Mouse (Mus musculus) erythroblast, adult 5-6 weeks (primary cell): ENCODE results near the gene Evc. TPM values are rescaled to one million over a fixed set of nuclear protein-coding genes. Genes with fewer than 3 reads are reported as not detected.

Source experiments
- ATAC-seq: replicated peaks from 2 replicates; pipeline ENCODE4 v1.8.0; 2016; ENCODE audit warnings: moderate number of reproducible peaks, mild to moderate bottlenecking, moderate TSS enrichment, inconsistent platforms; ENCODE audit not compliant: poor library complexity, low FRiP score, severe bottlenecking
- total RNA-seq, 2 experiments: library from RNA; stranded (forward) in 1 of 2; stranded (reverse) in 1 of 2; fragments of 150-400 nt in 1 of 2; fragments of 200-764, 138-1000 nt in 1 of 2; gene quantifications; 2 replicates each; pipeline versions ENCODE4 v1.2.3 to v1.2.4; 2015 to 2017; ENCODE audit warnings: low replicate concordance in 2 of 2

Gene Evc
- total RNA-seq (2015; ENCODE audit: low replicate concordance) = not detected in 2 replicates
- total RNA-seq (2017; ENCODE audit: low replicate concordance) = not detected in 2 replicates

DNA sequence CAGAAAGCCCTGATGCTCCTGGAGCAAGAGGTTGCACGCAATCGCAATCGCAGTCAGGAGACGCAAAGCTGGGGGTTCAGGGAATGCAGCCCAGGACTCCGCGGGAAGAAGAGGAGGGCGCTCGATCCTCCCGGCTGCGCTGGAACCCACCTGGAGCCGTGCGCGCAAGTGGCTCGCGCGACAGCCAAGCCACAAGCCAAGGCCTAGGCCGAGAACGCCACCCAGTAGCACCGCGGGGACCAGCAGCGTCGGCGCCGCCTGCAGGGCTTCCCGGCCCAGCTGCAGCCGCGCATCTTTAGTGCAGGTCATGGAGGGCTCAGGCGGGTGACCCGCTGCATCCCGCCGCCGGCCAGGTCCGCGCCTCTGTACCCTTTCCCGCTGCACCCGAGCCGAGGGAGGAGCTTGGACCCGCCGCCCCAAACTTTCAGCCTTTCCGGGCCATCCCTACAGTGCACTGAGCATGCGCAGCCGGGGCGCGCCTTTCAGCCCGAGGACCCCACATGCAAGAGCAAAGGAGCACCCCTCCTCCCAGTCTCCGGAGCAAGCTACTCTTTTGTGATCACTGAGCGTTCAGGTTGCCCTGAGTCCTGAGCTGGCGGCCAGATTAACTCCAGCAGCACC lies at the start of gene Evc:
Evc (minus strand) TSS at position 410 of the 621 bp plus-strand sequence.
- ATAC-seq = no peak

DNA sequence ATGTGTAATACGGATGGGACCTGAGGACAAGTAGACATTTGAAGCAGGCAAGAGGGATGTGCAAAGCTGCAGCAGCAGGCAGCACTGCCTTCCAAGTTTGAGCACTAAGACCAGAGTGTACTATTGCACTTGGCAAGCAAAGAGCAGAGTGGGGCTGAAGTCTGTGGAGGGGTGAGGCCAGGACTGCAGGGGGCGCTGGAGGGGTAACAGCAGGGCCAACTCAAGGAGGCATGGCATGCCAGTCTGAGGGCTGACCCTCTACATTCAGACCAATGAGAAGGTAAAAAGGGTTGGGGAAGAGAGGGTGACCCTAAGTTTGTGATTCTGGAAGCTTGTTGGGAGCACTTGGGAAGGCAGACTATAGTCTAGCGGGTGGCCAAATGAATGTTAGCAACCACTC lies 46.9 kb upstream of the Evc start:
- ATAC-seq = no peak

DNA sequence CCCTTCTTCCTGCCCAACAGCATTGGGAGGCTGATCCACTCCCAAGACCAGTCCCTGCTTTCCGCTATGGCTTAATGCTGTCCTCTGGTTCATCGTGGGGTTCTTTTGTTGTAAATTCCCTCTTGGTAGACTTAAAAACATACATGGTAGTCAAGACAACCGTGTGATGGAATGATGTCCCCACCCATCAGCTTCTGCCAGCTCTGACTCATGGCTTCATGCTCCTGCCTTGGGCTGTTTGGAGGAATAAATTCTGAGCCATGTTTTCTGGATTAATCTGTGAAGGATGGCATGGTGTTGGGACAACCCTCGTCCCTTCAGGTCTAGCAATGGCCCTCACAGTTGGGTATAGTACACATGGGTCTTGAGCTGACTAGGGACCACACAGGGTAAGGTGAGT lies 43.9 kb upstream of the Evc start:
- ATAC-seq = no peak

DNA sequence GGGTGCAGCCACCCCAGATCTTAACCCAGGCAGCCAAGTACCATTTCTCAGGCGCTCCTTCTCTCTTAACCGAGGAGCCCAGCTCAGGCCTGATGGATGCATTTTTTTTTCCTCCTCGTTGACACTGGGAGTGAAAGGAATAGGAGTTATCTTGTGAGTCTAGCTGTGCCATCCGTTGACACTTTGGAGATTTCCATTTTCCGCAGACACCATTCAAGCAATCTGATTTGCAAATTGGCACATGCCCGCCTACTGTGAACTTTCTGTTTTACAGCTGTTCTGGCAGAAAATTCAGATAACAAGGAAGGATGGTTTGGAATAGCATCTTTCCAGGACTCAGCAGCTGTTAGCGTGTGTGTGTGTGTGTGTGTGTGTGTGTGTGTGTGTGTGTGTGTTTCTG lies 40.7 kb upstream of the Evc start:
- no peak for ATAC-seq

DNA sequence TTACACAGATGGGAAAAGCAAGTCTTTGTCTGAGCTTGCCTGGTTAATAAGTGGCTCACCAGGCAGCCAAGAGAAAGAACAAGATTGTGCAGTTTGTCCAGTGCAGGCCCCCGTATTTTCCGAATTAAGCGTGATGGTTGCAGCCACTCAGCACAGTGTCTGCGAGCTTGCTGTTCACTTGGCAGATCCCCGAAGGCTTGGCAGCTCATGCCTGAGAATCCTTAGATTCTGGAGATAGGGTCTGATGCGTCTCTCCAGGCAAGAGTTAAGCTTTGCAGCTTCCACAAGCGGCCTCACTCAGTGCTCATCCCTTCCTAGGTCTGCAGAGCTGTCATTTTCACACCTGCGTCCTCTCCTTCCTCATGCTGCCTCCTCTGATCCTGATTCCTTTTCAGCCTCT lies 32.1 kb upstream of the Evc start:
- no peak for ATAC-seq

DNA sequence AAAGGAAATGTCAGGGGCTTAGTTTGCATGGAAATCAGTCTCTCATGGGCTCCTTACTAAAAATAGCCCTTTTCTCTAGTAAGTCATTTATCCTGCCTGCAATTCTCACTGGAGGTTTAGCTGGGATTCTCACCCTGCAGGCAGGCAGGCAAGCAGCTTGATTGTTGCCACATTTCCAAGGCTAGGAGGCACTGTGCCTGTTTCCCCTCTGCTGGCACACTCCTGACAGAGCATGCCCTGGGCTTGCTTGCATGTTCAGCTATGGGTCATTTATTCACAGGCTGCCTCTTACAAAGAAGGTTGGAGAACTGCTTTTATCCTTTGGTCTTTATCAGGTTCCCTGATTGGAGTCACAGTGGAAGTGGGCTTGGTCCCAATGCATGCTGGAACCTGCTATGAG lies 29.1 kb upstream of the Evc start:
- ATAC-seq = no peak

DNA sequence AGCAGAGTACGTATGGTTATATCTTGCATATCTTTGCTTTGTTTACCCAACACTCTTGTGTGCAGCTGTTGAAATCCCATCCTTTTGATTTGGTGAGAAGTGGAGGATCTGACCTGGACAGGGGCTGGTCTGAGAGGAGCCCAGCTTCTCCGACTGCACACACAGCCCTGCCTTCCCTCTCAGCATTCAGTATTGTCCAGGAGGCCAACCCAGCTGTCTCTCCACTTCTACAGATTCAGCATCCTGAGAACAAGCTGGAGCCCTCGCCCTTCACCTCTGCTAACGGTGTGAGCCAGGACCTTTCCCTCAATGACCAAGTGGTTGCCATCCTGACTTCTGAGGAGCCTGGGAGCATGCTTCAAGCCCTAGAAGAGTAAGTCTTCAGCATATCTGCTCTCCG lies 26.6 kb upstream of the Evc start:
- ATAC-seq = no peak

DNA sequence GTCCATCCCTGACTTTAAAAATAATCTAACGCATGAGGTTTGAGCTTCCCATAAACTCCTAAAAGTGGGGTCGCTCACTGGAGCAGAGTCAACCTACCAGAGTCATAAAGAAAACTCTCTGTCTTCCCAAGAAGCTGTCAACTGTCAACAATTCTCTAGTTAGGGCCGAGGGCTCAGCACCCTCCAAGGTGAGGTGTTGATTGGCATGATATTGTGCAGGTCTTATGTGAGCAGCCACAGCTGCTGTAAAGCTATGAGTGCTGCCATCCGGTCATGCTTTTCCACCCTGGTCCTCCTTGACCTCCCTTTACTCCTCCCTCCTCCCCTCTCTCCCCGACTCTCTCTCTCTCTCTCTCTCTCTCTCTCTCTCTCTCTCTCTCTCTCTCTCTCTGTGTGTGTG lies 25.9 kb upstream of the Evc start:
- ATAC-seq = no peak

DNA sequence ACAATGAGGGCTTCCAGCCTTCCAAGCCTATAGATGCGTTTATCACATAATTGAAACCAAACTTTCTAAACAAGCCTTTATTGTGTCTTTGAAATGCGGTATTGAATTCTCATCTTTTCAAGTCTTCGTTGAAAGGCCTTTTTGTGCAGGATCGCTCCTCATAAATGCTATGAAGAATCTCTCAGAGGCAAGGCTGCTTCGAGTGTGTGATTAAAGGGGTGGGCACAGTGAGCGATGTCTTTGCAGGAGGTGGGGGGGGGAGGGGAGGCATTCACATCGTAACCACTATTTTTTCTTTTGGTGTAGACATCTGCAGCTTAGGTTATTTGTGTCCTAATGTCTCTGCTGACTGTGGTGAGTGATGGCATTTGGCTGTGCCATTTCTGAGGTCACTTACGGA lies 19.3 kb upstream of the Evc start:
- no peak for ATAC-seq

DNA sequence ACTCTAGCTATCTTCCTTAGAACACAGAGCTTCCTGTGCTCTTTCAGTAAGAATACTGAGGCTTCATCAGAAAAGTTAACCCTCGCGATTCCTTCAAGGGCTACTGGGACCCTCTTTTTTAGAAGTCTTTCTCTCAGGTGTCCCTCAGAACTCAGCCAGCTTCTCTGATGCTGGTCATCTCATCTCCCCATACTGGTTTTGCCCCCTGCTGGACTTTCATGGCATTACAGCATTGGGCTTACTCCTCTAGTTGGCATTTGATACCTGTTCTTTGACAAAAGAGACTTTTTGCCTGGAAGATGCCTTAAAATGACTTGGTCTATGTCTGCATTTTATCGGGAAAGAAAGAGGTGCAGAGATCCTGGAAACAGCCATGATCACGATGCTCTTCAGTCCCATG lies 17.7 kb upstream of the Evc start:
- ATAC-seq = no peak

DNA sequence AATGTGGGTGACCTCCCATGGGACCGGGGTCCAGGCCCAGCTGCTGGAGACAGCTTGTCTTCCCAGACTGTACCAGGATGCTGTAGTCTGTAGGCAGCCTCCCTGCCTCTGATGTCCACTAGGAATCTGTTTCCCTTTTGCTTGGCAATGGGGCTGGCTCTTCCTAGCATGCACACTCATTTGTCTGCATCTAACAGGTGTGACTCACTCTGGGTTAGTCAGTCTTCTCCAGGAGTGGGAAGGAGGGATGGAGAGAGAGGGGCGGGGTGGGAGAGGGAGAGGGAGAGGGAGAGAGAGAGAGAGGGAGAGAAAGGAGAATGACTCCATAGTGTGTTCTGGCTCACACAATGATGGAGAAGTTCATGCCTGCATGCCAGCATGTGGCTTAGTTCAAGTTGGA lies 15.1 kb upstream of the Evc start:
- ATAC-seq = no peak

DNA sequence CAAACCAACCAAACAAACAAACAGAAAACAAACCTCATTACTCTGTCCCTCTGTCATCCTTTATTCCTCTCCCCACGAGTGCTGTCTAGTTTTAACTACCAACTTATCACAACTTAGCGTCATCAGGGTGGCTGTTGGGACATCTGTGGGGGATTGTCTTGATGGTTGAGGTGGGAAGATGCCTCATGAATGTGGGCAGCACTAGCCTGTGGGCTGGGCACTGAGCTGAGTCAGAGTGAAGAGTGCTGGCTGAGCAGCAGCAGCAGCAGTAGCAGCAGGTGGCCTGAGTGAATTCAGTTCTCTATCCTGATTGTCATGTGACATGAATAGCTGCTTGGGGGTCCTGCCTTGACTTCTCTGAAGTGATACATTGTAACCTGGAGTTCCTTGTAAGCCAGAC lies 7.3 kb upstream of the Evc start:
- ATAC-seq = no peak

DNA sequence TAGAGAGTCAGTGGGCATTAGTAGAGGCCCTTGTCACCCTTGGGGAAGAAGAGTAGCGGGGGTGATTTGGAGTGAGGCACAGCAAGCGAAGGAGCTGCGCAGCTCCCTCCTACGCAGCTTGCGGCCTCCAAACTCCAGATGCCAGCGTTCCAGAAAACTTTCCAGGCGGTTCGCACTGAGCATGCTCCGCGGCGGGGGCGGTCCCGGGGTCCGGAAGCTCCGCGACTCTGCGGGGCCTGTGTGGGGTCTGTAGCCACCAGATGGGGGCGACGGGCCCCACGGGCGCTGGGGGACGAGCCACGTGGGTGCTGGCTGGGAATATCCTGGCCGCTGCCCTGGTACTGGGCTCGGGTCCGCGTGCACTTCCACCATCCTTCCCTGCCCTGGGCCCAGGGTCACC lies 1.6 kb upstream of the Evc start, which contains the start of gene Evc2:
Evc2 (plus strand) TSS at position 212 of the 400 bp plus-strand sequence.
- no peak for ATAC-seq

DNA sequence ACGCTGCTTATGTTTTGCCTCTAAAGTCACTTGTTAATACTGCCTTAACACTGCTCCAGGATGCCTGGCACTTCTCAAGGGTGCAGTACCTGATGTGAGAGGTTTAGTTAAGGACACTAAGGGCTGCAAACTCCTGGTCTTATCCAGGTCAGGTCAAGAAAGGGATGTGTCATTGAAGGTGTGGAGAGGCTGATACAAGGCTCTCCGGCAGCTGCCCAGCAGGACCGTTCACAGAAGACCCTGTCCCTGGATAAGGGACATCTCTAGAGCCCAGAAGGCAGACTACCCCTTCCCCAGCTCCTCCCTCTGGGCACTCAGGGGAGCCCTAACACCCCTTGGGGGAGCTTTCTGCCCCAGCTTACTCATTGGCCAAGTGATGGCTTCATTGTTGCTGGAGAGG lies 1.0 kb upstream of the Evc start:
- no peak for ATAC-seq

DNA sequence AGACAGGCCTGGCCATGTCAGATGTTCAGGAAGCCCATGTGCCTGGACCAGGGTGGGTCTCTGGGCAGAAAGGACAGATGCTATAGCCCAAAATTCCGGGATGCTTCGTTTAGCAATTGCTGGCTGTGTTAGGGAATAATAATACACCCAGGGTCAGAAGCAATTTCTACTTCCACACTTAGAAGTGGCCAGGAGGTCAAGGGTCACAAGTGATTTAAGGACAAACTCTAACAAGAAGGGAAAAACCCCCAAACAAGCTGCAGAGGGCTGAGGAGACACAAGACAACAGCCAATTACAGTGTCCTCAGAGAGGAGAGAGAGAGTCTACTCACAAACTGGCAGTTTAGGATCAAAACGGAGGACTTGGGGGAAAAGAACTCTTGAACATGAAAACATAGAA lies 1.6 kb downstream of the Evc start:
- no peak for ATAC-seq

DNA sequence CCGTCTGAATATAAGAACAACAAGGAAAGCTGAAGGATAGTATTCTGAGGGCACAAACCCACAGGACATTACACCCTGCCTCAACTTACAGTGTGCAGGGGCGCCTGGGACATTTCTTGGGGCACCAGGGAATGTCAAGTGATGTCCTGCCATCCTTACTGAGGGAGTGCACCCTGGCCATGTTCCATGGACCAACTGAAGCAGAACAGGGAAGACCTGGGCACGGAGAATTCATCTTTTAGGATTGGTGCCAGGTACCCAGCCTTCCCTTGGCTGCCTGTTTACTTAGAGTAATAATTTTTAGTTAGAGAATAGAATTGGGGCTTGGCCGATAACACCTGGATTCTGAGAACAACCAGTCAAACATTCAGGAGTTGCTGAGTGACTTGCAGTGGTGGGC lies 4.6 kb downstream of the Evc start:
- no peak for ATAC-seq

DNA sequence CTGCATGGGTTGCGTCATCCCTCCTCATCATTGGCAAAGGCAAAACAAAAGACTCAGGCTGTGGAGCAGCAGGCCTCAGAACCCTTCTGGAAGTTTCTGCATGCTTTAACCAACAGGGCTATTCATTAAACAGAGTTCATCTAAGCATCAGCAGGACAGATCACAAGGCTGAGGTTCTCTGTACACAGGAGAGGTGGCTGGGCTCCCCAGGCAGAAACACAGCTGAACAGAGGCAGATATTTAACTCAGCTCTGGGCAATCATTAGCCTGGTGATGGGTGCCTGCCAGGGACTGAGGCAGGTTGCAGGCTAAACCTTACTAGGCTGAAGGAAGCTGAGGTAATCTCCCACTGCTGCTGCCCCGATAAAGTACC lies 5.6 kb downstream of the Evc start:
- ATAC-seq = no peak

DNA sequence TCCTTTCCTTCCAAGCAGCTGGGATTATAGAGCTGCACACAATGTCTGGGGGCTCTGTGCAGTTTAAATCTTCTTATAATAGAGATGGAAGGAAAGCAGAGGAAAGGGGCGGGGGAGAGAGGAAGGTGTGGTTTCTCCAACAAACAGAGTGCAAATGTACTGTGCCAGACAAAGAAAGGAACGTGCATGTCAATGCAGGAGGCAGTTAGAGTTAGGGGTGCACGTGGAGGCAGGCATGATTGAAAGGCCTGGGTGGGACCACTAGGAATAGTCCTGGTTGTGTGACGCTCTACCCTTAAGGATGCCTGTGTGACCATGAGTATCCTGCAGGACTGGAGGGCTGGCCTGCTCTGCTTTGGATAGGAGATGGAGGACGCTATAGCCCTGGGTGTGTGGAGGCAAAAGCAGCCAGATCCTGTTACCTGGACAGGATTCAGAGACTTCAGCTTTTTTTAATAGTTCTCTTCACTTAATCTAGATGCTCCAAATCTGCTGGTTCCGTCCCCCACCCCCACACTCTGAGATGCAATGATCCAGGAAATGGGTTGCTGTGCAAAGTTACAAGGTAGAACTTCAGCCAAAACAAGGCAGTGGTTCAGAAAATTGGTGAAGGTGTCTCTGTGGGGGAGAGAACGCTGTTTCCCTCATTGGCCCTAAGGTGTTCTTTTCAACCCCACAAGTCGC lies 6.1 kb downstream of the Evc start:
- ATAC-seq = no peak

DNA sequence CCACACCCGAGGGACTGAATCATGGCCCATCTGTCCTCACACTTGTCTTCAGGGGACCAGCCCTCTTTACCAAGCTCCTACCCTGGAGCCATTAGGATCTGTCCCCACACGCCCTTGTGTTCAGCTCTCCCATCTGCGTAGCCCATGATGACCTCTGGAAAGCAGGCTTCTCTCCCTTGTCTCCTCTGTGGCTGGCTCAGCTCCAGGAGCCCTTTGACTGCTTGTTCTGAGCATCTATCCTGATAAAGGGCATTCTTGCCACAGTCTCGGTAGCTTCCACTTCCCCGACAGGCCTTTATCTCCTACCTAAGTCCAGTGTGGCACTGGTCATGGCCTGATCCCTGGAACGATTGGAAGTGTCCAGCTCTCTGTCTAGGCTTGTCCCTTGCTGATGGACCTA lies 10.0 kb downstream of the Evc start:
- no peak for ATAC-seq

DNA sequence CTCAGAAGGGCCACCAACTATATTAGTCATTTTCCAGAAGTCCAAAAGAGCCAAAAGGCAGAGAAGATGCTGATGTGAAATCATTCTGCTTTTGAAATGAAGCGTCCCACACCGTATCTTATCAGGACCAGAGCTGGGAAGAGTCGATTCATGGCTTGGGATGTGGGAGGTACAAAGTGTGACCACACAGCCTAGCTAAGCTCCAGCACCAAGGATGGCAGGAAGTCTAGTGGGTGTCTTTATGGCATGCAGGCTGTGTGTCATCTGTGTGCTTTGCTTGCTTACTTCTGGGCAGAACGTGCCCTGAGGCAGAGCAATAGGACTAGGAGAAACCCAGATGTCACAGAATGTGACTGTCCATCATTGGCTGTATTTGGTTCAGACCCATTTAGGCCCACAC lies 15.9 kb downstream of the Evc start:
- no peak for ATAC-seq

DNA sequence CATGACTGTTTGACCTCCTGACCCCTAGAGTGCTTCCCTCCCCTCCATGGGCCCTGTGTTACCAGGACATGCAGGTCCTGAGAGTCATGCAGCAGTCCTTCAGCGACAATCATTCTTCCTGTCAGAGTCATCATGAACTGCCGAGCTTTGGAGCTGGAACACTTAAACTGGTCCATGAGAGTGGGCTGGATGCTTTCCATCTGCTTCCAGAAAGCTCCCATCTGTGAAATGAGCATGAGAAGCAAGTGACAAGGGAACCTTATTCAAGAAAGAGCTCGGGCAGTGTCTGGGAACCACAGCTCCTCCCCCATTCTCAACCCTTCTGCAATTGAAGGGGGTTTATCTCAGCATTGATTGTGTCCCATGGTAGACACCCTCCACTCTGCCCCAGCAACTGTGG lies 16.5 kb downstream of the Evc start:
- no peak for ATAC-seq

DNA sequence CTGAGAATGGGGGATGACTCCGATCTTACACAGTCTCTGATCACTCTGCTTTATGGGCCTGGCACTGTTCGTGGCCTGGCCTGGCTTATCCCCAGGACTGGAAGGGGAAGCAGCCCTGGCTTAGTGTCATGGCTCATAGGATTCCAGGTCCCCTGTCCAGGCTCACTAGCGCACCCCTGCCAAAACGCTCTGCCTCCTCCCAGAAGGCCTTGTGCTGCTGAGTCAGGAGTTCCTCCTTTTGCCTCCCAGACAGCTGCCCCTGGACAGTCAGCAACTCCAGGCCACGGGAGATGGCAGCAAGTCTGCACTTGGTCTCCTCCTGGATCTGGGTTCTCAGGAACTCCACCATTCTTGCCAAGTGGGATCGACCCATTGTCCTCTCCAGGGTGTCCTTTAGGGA lies 18.0 kb downstream of the Evc start:
- no peak for ATAC-seq
